Mouse (Mus musculus): ENCODE measurements around the gene Car11. TPM values are rescaled to one million over a fixed set of nuclear protein-coding genes. Genes with fewer than 3 reads are reported as not detected.

The Car11 gene
- total RNA-seq, 2 experiments from 2014 or later: 209 to 228 TPM

DNA sequence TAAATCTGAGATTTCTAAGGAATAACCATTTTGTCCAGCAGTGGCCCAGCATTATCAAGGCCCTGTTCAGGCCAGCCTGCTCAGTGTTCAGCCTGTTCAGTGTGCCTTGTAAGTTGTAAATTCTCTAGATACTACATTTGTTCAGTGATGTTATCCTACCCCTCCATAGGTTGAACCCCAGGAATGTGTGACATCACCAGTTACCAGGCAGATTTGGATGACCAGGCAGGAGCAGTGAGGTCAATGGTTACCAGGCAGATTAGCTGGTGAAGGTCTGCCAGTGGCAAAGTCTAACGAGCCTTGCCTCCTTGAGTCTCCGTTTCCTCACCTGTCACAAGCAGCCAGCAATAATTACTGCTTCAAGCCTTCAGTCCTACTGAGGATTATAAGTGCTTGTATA is 44.7 kb downstream of the Car11 start:
- intact Hi-C loops (cut with DNase I): no loop called here
- peak; percentile 58 to 75 for DNase-seq (ENCODE audit: low spot score in 2 of 2)

DNA sequence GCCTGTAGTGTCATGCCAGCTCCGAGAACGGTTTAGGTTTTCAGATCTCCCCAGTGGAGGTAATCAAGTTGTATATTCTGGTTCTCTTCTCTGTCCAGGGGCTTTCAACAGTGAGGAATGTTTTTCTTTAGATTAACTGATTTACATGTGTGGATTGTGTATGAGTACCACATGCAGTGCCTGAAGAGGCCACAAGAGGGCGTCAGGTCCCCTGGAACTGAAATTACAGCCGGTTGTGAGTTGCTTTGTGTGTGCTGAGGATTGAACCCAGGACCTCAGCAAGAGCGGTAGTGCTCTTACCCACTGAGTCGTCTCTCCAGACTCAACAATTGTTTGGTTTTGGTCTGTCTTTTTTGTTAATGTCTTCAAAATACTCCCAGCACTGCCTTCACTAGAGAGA is 46.9 kb downstream of the Car11 start:
- intact Hi-C loops (cut with DNase I): no loop called here
- DNase-seq (ENCODE audit: low spot score in 2 of 2): no peak

DNA sequence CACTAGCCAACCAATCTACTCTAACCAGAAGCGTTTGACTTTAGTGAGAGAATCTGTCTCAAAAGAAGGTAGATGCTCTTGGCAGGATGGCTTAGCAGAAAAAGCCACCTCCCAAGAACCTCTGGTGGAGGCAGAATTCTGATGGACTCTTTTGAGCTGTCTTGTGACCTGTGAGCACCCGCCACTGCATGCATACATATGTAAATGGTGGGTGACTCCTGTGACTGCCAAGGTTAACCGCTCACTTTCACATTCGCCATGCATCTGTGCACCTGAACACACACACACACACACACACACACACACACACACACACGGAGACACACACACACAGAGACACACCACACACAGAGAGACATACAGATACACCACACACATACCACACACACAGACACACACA is 47.8 kb downstream of the Car11 start:
- intact Hi-C loops (cut with DNase I): no loop called here

DNA sequence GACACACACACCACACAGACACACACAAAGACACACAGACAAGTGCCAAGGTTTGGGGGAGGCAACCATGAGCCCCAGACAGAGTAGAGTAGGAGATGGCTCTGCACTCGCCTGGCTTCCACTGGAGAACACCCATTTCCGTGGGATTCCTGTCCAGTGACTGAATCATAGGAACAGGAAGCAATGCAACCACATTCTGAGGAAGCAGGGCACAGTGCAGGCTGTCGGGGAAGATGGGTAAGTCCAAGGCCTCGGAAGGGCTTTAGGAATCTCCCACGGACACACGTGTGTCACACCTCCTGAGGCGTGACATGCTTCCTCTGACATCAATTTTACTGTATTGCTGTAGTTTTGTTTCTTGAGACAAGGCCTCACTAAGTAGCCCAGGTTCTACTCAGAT is 48.5 kb downstream of the Car11 start:
- intact Hi-C loops (cut with DNase I): no loop called here
- no peak for DNase-seq (ENCODE audit: low spot score in 2 of 2)

More for the DNA sequence above, 47.8 kb downstream of the Car11 start:
- DNase-seq (ENCODE audit: low spot score in 2 of 2): no peak

DNA sequence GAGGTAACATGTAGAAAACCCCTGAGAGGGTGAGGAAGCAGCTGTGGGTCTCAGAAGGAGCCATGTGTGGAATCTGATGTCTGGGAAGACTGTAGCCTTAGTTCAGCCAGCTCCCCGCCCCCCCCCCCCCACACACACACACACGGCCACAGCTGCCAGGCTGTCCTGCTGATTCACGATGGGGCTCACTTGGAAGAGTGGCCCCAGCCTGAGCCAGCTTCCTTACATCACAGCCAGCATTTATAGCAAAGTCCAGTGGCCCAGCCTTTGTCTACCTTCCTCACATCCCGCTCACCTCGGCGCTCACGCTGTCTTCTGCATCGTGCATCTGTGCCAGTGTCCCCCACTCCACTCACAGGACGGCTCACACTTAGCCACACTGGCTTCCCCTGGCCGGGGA is 49.8 kb downstream of the Car11 start:
- intact Hi-C loops (cut with DNase I): no loop called here
- no peak for DNase-seq (ENCODE audit: low spot score in 2 of 2)

DNA sequence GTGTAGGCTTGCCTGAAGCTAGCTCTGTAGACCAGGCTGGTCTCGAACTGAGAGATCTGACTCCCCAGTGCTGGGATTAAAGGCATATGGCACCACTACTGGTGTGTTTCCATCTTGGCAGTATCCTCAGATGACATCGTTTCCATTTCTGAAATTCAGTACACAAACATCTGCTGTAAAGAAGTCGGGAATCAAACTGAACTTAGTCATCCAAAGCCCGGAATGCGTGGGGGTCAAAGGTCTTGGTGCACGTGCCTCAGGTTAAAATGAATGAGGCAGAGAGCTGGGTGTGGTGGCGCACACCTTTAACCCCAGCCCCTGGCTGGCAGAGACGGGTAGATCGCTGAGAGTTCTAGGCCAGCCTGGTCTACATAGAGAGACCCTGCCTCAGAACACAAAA is 50.5 kb downstream of the Car11 start:
- intact Hi-C loops (cut with DNase I): no loop called here
- DNase-seq (ENCODE audit: low spot score in 2 of 2): no peak

Other genes with a start within 250 kb of the Car11 start
- gene Ftl1, start 240.0 kb upstream of the Car11 start, total RNA-seq (2021): 100 to 1,000 TPM; 198 to 232 TPM
- gene Bax, start 232.9 kb upstream of the Car11 start, total RNA-seq (2021): 10 to 100 TPM; 63.6 to 64.0 TPM
- gene Tulp2, start 218.0 kb upstream of the Car11 start, total RNA-seq (2021): not detected
- under 1 TPM in 1 of 2 experiments, not detected in 1; 0.57 TPM for gene Gm45808, start 213.0 kb upstream of the Car11 start, total RNA-seq (2021)
- gene Dhdh, start 211.0 kb upstream of the Car11 start, total RNA-seq (2021): 1 to 10 TPM; 4.0 to 4.8 TPM
- 10 to 100 TPM; 96.8 to 98.9 TPM for gene Nucb1, start 189.4 kb upstream of the Car11 start, total RNA-seq (2021)
- 10 to 100 TPM; 24.2 to 31.3 TPM for gene Ppp1r15a, start 173.6 kb upstream of the Car11 start, total RNA-seq (2021)
- gene Plekha4, start 173.5 kb upstream of the Car11 start, total RNA-seq (2021): 1 to 10 TPM; 3.7 to 5.2 TPM
- under 1 TPM in 1 of 2 experiments, not detected in 1; 0.39 TPM for gene Hsd17b14, start 144.9 kb upstream of the Car11 start, total RNA-seq (2021)
- gene Bcat2, start 129.7 kb upstream of the Car11 start, total RNA-seq (2021): 10 to 100 TPM; 18.8 to 27.5 TPM
- gene Fgf21, start 84.4 kb upstream of the Car11 start, total RNA-seq (2021): not detected
- gene Fut1, start 82.6 kb upstream of the Car11 start, total RNA-seq (2021): not detected
- not detected for gene Izumo1, start 78.0 kb upstream of the Car11 start, total RNA-seq (2021)
- gene Rasip1, start 72.4 kb upstream of the Car11 start, total RNA-seq (2021): 1 to 10 TPM; 6.9 to 8.0 TPM
- 1 to 10 TPM; 4.1 to 5.1 TPM for gene Mamstr, start 59.9 kb upstream of the Car11 start, total RNA-seq (2021)
- gene Fut2, start 33.4 kb upstream of the Car11 start, total RNA-seq (2021): under 1 TPM in 1 of 2 experiments, not detected in 1; 0.63 TPM
- gene Ntn5, start 15.8 kb upstream of the Car11 start, total RNA-seq (2021): 1 to 10 TPM; 4.2 to 5.7 TPM
- gene Sec1, start 5.4 kb upstream of the Car11 start, total RNA-seq (2021): under 1 TPM; 0.37 to 0.48 TPM
- 100 to 1,000 TPM; 128 to 138 TPM for gene Dbp, start 5.2 kb downstream of the Car11 start, total RNA-seq (2021)
- gene Rpl18, start 15.6 kb downstream of the Car11 start, total RNA-seq (2021): 100 to 1,000 TPM; 284 to 337 TPM
- gene Sphk2, start 18.2 kb downstream of the Car11 start, total RNA-seq (2021): 10 to 100 TPM; 29.9 to 30.0 TPM
- not detected for gene Fam83e, start 21.4 kb downstream of the Car11 start, total RNA-seq (2021)
- not detected for gene Spaca4, start 26.0 kb downstream of the Car11 start, total RNA-seq (2021)
- 100 to 1,000 TPM; 225 to 267 TPM for gene Lmtk3, start 83.9 kb downstream of the Car11 start, total RNA-seq (2021)
- gene Sult2b1, start 84.8 kb downstream of the Car11 start, total RNA-seq (2021): 10 to 100 TPM; 11.4 to 13.8 TPM
- 100 to 1,000 TPM; 199 to 210 TPM for gene Cyth2, start 114.7 kb downstream of the Car11 start, total RNA-seq (2021)
- 1 to 10 TPM; 2.3 to 3.0 TPM for gene Kcnj14, start 124.9 kb downstream of the Car11 start, total RNA-seq (2021)
- 10 to 100 TPM; 19.5 to 21.0 TPM for gene Grwd1, start 131.1 kb downstream of the Car11 start, total RNA-seq (2021)
- 10 to 100 TPM; 71.0 to 80.0 TPM for gene Kdelr1, start 172.9 kb downstream of the Car11 start, total RNA-seq (2021)
- gene Grin2d, start 178.5 kb downstream of the Car11 start, total RNA-seq (2021): 10 to 100 TPM; 10.2 to 12.3 TPM
- not detected for gene Syngr4, start 196.9 kb downstream of the Car11 start, total RNA-seq (2021)
- gene Tmem143, start 197.1 kb downstream of the Car11 start, total RNA-seq (2021): 10 to 100 TPM; 21.8 to 22.0 TPM
- 1 to 10 TPM; 2.9 to 4.1 TPM for gene Emp3, start 221.6 kb downstream of the Car11 start, total RNA-seq (2021)
- 1 to 10 TPM; 2.3 to 2.9 TPM for gene Ccdc114, start 224.2 kb downstream of the Car11 start, total RNA-seq (2021)